Mouse (Mus musculus): ENCODE data around the gene Tmub2. TPM values are rescaled to one million over a fixed set of nuclear protein-coding genes. Genes with fewer than 3 reads are reported as not detected.

The Tmub2 gene
- total and polyA plus RNA-seq, 3 experiments: 27.0 to 32.9 (median 31.0) TPM

DNA sequence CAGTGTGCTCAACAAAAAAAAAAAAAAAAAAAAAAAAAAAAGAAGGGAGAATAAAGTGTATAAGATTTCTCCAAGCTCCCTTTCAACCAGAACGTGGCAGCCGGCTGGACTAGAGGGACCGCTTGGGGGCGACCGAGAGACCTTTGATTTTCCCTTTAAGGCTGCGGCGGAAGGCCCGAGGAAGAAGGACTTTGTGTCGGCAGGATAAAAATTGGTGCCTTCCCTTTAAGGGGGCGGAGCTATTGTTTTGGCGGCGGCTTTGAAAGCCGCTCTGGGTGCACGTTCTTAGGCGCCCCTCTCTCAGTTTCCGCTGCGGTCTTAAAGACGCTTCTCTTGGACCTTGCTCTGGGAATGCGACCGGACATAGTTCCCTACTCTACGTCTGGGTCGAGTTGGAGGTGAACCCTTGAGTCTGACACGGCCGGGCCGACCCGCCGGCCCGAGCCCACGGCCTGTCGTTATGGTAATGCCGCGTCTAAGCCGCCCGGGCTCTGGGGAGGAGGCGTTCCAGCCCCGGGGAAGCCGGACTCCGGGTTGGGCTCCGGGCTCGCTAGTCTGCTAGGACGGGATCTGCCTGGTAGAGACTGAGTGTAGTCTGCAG lies 36.0 kb upstream of the Tmub2 start, which contains the start of gene BC030867:
Gene BC030867, plus strand, starts transcription at position 253 of the 601 bp plus-strand sequence.
- Histone ChIP-seq H3K27ac (ENCODE audit: insufficient read depth, low read depth) (no peak within 1 kb of the TSS), H3K79me2 (replicated peaks; ENCODE audit: control insufficient read depth, extremely low read depth, insufficient read depth, poor library complexity, severe bottlenecking) (peaks cover 3% of the 10 kb centered on the region; the same call in 1 of the 2 replicates), H3K36me3 (replicated peaks in 1 of 2; ENCODE audit: control insufficient read depth in 1 of 2, insufficient read depth in 1 of 2, low read length in 1 of 2) (peaks cover 9 to 31% of the 10 kb centered on the region in 2 experiments), H3K9me3 (replicated peaks; ENCODE audit: low read length) (peaks cover 3% of the 10 kb centered on the region), H3K4me1 (ENCODE audit: control insufficient read depth in 1 of 2, insufficient read depth in 2 of 2) (peaks cover 8 to 28% of the 10 kb centered on the region in 2 experiments), H3K27me3 (replicated peaks) (peaks cover 11% of the 10 kb centered on the region), H3K4me2 (ENCODE audit: insufficient read depth, low read depth, poor library complexity, severe bottlenecking) (peak within 1 kb of the TSS; percentile 67), H3K4me3 (replicated peaks in 1 of 3; ENCODE audit: low read depth in 2 of 3, low read length in 2 of 3, poor library complexity in 1 of 3) (peak within 1 kb of the TSS; percentile 76 to 98 (median 78)), H3K9ac (ENCODE audit: insufficient read depth, low read depth) (peak within 1 kb of the TSS; percentile 55)
- dilution Hi-C loops (cut with MboI; ENCODE audit: extremely low pct_ligation_motif_present, extremely low pct_unique_long_range_greater_than_20kb, low sequenced_read_pairs) (no loop called here), in situ Hi-C loops (cut with MboI; ENCODE audit: low pct_ligation_motif_present, low pct_unique_long_range_greater_than_20kb, low sequenced_read_pairs) (no loop called here)
- DNase-seq (ENCODE audit: extremely low read depth): peak; percentile 99
- TF ChIP-seq ZMIZ1 (IDR thresholded peaks at IDR 0.05; ENCODE audit: low read depth, low read length) (peak; percentile 56; the same call in 1 of the 2 replicates), HCFC1 (IDR thresholded peaks at IDR 0.05; ENCODE audit: low read depth, low read length) (peak; percentile 79), E2F4 (IDR thresholded peaks at IDR 0.05; ENCODE audit: insufficient replicate concordance, low read depth, low read length) (peak; percentile 98), KAT2A (IDR thresholded peaks at IDR 0.05; ENCODE audit: insufficient replicate concordance, low read length) (peak; percentile 68; the same call in 1 of the 2 replicates), MYC (IDR thresholded peaks at IDR 0.05; ENCODE audit: low read depth, low read length) (peak; percentile 88), MXI1 (IDR thresholded peaks at IDR 0.05; ENCODE audit: low read depth, low read length) (peak; percentile 99), IRF4 (IDR thresholded peaks at IDR 0.05; ENCODE audit: low read depth, low read length) (peak; percentile 58), SMC3 (IDR thresholded peaks at IDR 0.05; ENCODE audit: low read depth, low read length) (peak; percentile 57), CHD1 (IDR thresholded peaks at IDR 0.05; ENCODE audit: low read depth, low read length) (no peak), SIN3A (IDR thresholded peaks at IDR 0.05; ENCODE audit: low read length) (peak; percentile 100), TBP (conservative IDR thresholded peaks at IDR 0.05; ENCODE audit: low read depth, low read length) (peak; percentile 83; the same call in 1 of the 2 replicates), MEF2A (IDR thresholded peaks at IDR 0.05; ENCODE audit: borderline replicate concordance, low read depth, low read length) (peak; percentile 48; the same call in 1 of the 2 replicates), NRF1 (IDR thresholded peaks at IDR 0.05; ENCODE audit: low read depth, low read length) (no peak), UBTF (IDR thresholded peaks at IDR 0.05; ENCODE audit: low read depth, low read length) (peak; percentile 99), ZNF384 (IDR thresholded peaks at IDR 0.05; ENCODE audit: low read depth, low read length) (peak; percentile 88), BHLHE40 (IDR thresholded peaks at IDR 0.05; ENCODE audit: low read depth, low read length) (peak; percentile 82), MAFK (IDR thresholded peaks at IDR 0.05; ENCODE audit: insufficient replicate concordance, low read length) (no peak), NELFE (IDR thresholded peaks at IDR 0.05; ENCODE audit: low read depth, low read length) (peak; percentile 81), RAD21 (IDR thresholded peaks at IDR 0.05; ENCODE audit: low read depth, low read length) (peak; percentile 19), MAX (IDR thresholded peaks at IDR 0.05; ENCODE audit: low read length) (peak; percentile 82), POLR2A (IDR thresholded peaks at IDR 0.05; ENCODE audit: low read depth, low read length) (peak; percentile 89), TCF12 (IDR thresholded peaks at IDR 0.05; ENCODE audit: low read depth, low read length) (peak; percentile 77), JUN (IDR thresholded peaks at IDR 0.05; ENCODE audit: insufficient read depth, low read depth, low read length) (no peak), ELF1 (IDR thresholded peaks at IDR 0.05; ENCODE audit: low read depth, low read length) (peak; percentile 90), JUND (conservative IDR thresholded peaks at IDR 0.05; ENCODE audit: low read depth, low read length) (no peak), CTCF (conservative IDR thresholded peaks at IDR 0.05 in 1 of 2, IDR thresholded peaks at IDR 0.05 in 1 of 2; ENCODE audit: low read depth in 2 of 2, low read length in 2 of 2) (peak; percentile 39 to 87; a peak in 3 of 4 replicates)

All from CH12.LX (cell line).